Mouse (Mus musculus): ENCODE data around the gene Tmigd1.

Gene Tmigd1

DNA sequence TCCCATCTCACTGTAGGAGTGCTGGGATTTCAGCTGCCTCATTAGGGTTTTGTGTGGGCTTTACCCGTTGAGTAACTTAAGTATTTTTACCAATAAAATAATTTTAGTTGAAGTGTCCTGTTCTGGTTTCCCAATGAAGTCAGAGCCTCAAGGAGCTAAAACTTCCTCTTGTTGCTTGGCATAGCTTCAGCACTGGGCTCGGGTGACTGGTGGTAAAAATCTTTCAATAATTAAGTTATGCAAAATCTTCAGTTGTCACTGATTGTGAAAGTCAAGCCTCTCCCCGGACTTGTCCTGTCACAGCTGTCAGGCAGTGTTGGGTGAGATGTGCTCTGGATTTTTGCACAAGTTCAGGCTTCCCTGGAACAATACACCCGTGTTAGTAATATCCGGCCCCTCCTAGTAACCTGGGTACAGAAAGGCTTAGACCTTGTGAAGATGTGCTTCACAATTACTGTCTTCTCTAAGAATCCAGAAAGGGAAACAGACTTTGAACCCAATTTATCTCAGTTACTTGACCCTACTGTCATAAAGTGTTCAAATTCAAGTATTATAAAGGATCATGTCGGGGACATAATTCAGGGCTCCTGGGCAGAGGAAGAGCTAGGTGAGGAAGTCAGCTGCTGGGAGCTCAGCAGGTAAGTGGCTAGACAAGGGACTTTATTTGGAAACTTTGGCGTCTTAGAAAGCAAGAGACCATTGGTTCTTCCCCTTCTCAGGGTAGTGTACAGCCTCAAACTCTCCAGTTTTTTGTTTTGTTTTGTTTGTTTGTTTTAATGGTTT, at the start of gene Tmigd1:
Gene Tmigd1, plus strand, starts transcription at position 581 of the 783 bp plus-strand sequence.
- no peak for DNase-seq (ENCODE audit: inconsistent ontology term)

DNA sequence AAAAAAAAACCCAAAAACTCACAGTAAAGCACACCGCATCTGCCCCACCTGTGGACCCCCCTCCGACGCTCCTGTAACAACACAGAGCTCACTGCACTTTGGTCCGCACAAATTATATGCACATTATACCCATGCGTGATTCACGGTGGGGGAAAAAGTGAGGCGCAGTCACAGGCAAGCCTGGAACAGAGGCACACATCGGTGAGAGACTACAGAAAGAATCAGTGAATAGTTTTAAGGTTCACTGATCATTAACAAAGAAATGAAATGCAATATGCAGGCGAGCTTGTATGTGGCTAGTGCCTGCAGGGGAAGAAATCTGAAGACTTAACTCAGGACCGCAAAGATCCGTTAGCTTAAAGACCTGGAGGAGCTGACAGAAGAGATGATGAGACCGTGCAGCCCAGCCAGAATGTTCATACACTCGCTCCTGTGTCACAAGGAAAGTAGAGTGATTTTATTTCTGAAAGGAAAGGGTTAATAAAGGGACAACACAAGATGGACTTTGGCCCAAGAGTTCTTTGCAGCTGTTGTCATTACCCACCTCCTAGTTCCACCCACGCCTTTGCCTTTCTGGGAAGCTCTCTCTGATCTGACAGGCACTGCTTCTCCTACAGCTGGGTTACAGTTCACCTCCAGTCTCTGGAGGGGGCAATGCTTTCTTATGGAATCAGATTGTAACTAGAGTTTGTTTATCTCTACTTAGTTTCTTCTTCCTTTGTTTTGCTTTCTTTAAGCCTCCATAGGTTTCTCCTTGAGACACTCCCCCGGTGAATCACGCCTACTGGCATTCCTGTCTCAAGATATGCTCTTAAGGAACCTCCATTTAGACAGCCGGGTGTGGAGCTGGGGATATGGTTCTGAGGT, 47.3 kb upstream of the Tmigd1 start:
- peak; percentile 70 for DNase-seq (ENCODE audit: inconsistent ontology term)

DNA sequence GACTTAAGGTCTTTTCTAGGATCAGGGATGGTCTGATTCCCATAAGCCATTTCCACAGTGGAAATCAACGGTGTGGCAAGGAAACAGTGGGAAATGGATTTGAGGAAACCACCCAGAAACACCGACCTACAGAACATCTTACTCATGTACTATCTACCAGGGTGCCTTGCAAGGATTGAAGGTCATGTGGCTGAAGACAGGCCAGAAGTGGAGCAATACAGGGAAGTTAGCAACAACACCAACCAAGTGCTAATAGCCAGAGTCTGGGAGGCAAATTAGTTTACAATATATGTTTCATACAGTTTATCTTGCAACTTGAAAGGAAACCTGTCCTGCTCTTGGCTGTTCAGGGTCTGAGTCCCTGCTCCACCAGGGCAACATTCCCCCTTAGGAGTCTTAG, 45.4 kb upstream of the Tmigd1 start:
- DNase-seq (ENCODE audit: inconsistent ontology term), result no peak

DNA sequence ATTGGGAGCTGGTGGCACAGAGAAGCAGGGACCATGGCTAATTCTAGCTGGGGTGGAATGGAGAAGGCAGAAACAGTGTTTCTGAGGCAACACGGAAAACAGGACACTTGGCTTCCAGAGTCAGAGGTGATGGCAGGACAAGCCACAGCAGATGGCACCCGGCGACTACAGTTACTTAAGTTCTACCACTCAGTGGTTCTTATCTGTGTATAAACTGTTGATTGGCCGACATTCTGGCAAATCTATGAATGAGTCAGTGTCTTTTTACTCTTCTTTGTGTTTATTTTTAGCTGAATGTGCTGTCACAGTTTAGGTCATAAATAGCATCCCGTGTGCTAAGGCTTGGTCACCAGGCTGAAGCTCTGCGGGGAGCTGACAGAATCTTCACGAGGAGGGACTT, 44.8 kb upstream of the Tmigd1 start:
- peak; percentile 62 for DNase-seq (ENCODE audit: inconsistent ontology term)

GRCm38 (mm10) chr11:76858781-76859180, 43.2 kb upstream of the Tmigd1 start:
- DNase-seq (ENCODE audit: inconsistent ontology term), result no peak

- no peak for DNase-seq (ENCODE audit: inconsistent ontology term)
These were observed 42.7 kb upstream of the Tmigd1 start for GRCm38 (mm10) chr11:76859261-76859660.

DNA sequence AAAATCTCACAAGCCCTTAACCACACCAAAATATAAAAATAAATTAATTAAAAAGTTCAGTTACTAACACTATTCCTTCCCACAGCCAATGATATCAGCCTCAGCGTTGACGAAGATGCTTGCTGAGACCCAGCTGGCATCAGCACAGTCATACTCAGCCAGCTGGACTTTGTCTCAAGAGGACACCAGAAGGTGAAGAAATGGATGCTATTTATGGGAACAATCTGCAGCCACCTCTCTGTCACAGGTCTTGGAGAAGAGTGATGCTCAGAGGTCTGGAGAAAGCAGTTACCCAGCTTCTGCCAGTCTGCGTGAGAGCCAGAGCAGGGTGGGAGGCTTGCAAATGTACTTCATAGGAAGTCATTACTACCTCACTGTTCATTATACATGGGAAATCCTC, 40.8 kb upstream of the Tmigd1 start:
- DNase-seq (ENCODE audit: inconsistent ontology term), result no peak

- DNase-seq (ENCODE audit: inconsistent ontology term), result no peak
These were observed 29.3 kb upstream of the Tmigd1 start for GRCm38 (mm10) chr11:76872556-76873234.

- DNase-seq (ENCODE audit: inconsistent ontology term), result no peak
These were observed 28.1 kb upstream of the Tmigd1 start for GRCm38 (mm10) chr11:76873865-76874264.

DNA sequence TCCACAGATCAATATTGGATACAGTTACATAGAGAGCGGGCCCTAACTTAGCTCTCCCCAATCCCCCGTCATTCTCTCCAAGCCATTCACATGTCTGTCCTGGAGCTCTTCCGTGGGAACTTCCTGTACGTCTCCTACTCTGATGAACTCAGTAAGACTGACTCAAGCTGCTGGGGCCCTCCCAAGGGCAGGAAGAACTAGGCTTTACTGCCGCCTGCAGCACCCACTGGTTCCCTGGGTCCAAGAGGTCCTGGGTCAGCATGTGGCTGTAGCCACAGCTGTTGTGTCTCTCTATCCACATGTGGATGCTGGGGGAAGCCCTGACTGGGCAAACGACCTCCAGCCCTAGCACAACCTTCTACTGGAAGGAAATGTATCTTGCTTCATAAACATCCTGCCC, 27.2 kb upstream of the Tmigd1 start:
- no peak for DNase-seq (ENCODE audit: inconsistent ontology term)

DNA sequence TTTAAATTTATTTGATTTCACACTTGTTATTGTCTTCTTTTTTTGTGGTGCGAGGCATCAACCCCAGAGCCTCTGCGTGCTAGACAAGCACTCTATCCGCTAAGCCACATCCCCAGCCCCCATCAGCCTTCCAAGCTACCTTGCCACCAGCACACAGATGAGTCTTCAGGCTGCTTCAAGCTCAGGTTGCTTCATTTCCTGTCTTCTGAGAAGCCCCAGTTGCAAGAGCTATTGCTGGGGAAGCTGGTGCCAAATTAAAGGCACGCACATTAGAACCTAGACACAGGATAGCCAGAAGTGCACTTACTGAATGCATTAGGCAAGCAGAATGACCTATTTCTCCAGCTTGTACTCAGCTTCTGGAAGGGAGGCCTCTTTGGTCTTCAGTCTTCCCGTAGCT, 22.1 kb upstream of the Tmigd1 start:
- no peak for DNase-seq (ENCODE audit: inconsistent ontology term)

GRCm38 (mm10) chr11:76884451-76884850, 17.5 kb upstream of the Tmigd1 start:
- DNase-seq (ENCODE audit: inconsistent ontology term), result no peak

GRCm38 (mm10) chr11:76889339-76890164, 12.4 kb upstream of the Tmigd1 start:
- DNase-seq (ENCODE audit: inconsistent ontology term), result peak; percentile 26

DNA sequence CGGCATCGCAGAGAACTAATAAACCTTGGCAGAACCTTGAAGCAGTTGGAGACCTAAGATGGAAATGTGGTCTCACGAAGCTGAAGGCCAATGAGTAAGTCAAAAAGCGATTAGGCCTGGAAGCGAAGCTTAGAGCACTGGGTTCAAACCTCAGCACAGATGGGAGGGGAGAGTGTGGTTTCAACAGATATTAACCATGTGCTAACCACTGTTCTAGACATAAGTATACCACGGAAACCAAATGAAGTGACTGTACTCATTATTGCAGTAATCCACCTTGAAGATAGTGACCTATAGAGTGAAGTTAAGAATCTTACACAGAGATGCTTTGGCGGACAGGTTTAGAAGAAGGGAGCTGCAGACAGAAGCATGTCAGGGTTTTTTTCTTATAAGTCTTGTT, 10.8 kb upstream of the Tmigd1 start:
- no peak for DNase-seq (ENCODE audit: inconsistent ontology term)

GRCm38 (mm10) chr11:76891738-76892349, 10.1 kb upstream of the Tmigd1 start:
- no peak for DNase-seq (ENCODE audit: inconsistent ontology term)

DNA sequence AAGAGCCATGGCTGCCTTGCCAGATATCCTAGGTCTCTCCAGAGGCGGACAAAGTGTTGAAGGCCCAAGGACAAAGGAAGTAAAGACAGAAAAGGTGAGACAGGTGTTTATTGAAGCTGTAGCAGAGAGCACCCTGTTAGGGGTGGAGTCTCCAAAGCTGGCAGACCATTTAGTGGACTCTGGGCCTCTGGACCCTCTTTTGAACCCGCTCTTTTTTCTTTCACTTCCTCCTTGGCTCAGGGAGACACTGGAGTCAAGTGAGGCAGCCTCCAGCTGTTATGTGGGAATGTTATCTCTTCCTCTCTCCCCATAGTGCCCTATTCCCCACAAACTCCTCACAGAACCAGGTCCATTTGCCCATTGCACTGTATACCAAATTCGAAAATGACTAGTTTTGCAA, 9.0 kb upstream of the Tmigd1 start:
- DNase-seq (ENCODE audit: inconsistent ontology term), result no peak

GRCm38 (mm10) chr11:76893570-76893969, 8.4 kb upstream of the Tmigd1 start:
- DNase-seq (ENCODE audit: inconsistent ontology term), result peak; percentile 13

DNA sequence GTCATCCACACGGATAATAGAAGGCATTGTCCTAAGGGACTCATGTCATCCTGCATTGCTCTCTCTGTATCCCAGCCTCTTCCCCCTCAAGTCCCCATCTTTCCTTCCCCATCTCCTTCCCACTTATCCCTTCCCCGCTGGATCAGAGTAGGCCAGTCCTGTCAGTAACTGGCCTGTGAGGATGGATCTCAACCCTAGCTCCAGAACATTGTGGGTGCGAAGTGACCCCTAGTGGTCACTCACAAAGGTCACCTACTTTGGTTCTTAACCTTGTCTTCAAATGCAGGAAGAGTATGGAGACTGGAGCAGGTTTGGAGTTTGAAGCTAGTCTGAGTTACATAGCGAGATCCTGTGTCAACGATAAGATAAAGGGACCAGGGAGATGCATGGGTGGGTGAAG, 7.7 kb upstream of the Tmigd1 start:
- DNase-seq (ENCODE audit: inconsistent ontology term), result peak; percentile 63

DNA sequence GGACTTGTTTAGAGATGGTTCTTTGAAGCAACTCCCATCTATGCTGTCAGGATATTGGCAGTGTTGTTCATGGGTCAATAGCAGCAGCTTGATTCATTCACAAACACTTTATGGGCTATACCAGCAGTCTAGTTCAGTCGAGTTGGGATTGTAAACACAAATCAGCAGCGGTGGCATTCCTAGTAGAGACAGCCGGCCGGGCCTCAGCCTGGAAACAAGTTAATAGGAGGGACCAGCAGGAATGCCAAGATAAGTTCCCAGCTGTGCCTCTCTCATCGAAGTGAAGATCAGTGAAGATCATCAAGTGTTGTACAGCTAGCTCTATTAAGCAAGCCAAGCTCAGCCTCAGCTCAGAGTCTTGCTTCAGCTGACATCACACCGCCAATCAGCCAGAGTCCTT, 5.6 kb upstream of the Tmigd1 start:
- no peak for DNase-seq (ENCODE audit: inconsistent ontology term)

- no peak for DNase-seq (ENCODE audit: inconsistent ontology term)
These were observed 4.8 kb upstream of the Tmigd1 start for GRCm38 (mm10) chr11:76897126-76897525.

GRCm38 (mm10) chr11:76897871-76898270, 4.1 kb upstream of the Tmigd1 start:
- DNase-seq (ENCODE audit: inconsistent ontology term), result peak; percentile 13

Data from Muller cell, postnatal 12 days (primary cell).